Mouse (Mus musculus): ENCODE data around the gene Fitm2.

DNA sequence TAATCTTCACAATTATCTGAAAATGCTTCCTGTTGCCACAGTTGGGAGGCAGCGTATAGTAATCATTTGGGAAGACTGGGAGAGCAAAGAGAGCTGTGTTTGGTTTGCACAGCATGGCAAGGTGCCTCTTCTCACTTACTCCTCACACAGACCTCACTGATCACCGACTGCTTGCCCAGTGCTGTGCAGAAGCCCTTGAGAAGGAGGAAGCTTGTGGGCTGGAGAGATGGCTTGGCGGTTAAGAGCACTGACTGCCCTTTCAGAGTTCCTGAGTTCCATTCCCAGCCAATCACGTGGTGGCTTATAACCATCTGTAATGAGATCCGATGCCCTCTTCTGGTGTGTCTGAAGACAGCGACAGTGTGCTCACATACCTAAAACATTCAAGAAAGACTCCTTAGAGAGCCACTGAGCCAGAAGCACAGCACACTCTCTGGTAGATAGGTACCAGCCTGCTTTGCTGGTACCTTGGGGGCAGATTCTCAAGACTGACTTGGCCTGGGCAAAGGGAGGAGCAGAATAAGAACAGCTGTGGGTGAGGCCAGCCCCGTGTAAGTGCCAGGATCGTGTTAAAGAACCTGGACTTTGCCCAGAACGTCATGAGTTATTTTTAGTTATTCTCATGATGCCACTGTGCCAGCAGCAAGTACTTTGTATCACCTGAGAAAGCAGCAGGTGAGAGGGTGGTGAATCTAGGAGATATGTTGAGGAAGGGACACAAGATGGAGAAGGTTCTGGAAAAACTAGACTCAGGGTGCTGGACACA, 49.4 kb downstream of the Fitm2 start:
- no peak for TF ChIP-seq POLR2A (IDR thresholded peaks at IDR 0.05; ENCODE audit: control insufficient read depth, low read depth, low read length)
- TF ChIP-seq CTCF (IDR thresholded peaks at IDR 0.05; ENCODE audit: control insufficient read depth, insufficient read depth, insufficient replicate concordance, low read depth, low read length), result no peak
